Mouse (Mus musculus) stomach, postnatal 0 days (tissue): ENCODE measurements at regions not wholly inside any gene's neighbourhood (a gene's known extent, or its start where the extent isn't known, plus 50 kb on each side); places are given as distances from the start of the nearest gene placed in this dataset.

Experiments used
- ATAC-seq: fragments of 200-750 bp; cut with Nextera tagmentation; 2 replicates; pipeline ENCODE4 v1.8.0; 2017; ENCODE audit not compliant: low FRiP score, low TSS enrichment
- DNase-seq: peaks from one replicate; pipeline ENCODE4 v3.0.0-alpha.2; 2016; ENCODE audit warnings: low spot score
- H3K27ac ChIP-seq: fragments of 300-500 bp; sonication (generic); replicated peaks from 2 replicates; pipeline ENCODE4 v1.5.1; 2014; ENCODE audit warnings: mild to moderate bottlenecking, control low read depth
- H3K27me3 ChIP-seq: fragments of 300-500 bp; sonication (generic); 2 replicates; pipeline ENCODE4 v1.6.1; 2014; ENCODE audit warnings: low read length; ENCODE audit not compliant: control insufficient read depth, insufficient read depth
- H3K36me3 ChIP-seq: fragments of 300-500 bp; sonication (generic); 2 replicates; pipeline ENCODE4 v1.6.1; 2014; ENCODE audit warnings: low read length, mixed read lengths; ENCODE audit not compliant: control insufficient read depth, insufficient read depth
- H3K4me1 ChIP-seq: fragments of 300-500 bp; sonication (generic); replicated peaks from 2 replicates; pipeline ENCODE4 v1.6.1; 2014; ENCODE audit warnings: antibody characterized with exemption; ENCODE audit not compliant: control insufficient read depth, insufficient read depth
- H3K4me2 ChIP-seq: fragments of 300-500 bp; sonication (generic); replicated peaks from 2 replicates; pipeline ENCODE4 v1.6.1; 2014; ENCODE audit warnings: low read depth, mild to moderate bottlenecking, control low read depth, moderate library complexity
- H3K4me3 ChIP-seq: fragments of 300-500 bp; sonication (generic); 2 replicates; pipeline ENCODE4 v1.5.1; 2014; ENCODE audit warnings: low read depth, low read length, control low read depth
- H3K9ac ChIP-seq: fragments of 300-500 bp; sonication (generic); 2 replicates; pipeline ENCODE4 v1.6.1; 2014; ENCODE audit warnings: mild to moderate bottlenecking, low read length, control low read depth, mixed read lengths
- H3K9me3 ChIP-seq: fragments of 300-500 bp; sonication (generic); 2 replicates; pipeline ENCODE4 v1.6.1; 2016; ENCODE audit warnings: low read length; ENCODE audit not compliant: control insufficient read depth
- CTCF ChIP-seq: IDR thresholded peaks from 2 replicates; pipeline ENCODE4 v1.5.1; 2016; ENCODE audit warnings: antibody characterized with exemption, low read depth, mild to moderate bottlenecking, moderate library complexity
- EP300 ChIP-seq: optimal IDR thresholded peaks from 2 replicates; pipeline ENCODE3; 2016; ENCODE audit warnings: antibody characterized with exemption
- WGBS: fragments of 180-500 bp; shearing (Covaris S2); extraction: QIAGEN DNeasy Blood & Tissue Kit; methylation state at CpG from one replicate; pipeline ENCODE4 v1.1.7; 2014; 5-methylcytosine and 5-hydroxymethylcytosine counted together

GRCm38 (mm10) chr11:45200714-45201405 lies 583.7 kb downstream of the Ebf1 start:
- WGBS, result 40% methylated on average over 9 of the region's 9 CpGs
- Histone ChIP-seq H3K4me1 (no peaks in the 10 kb centered on the region; the same call in 1 of the 2 replicates), H3K27ac (no peak overlapping the region)

GRCm38 (mm10) chr11:45203446-45203845 lies 586.3 kb downstream of the Ebf1 start:
- H3K4me1 ChIP-seq, result no peaks in the 10 kb centered on the region; the same call in 1 of the 2 replicates
- H3K4me3 ChIP-seq, result no peak overlapping the region
- DNase-seq (no peak), ATAC-seq (no peak)
- no peaks in the 10 kb centered on the region for H3K36me3 ChIP-seq
- no peak overlapping the region for H3K4me2 ChIP-seq
- WGBS, result 76% methylated on average over 5 of the region's 5 CpGs
- H3K9me3 ChIP-seq, result no peaks in the 10 kb centered on the region
- H3K9ac ChIP-seq, result no peak overlapping the region
- TF ChIP-seq CTCF, result no peak
- no peak for TF ChIP-seq EP300
- H3K27ac ChIP-seq, result no peak overlapping the region
- H3K27me3 ChIP-seq, result no peaks in the 10 kb centered on the region

More at GRCm38 (mm10) chr11:45200714-45201405, 583.7 kb downstream of the Ebf1 start:
- no peak overlapping the region for H3K4me2 ChIP-seq
- no peaks in the 10 kb centered on the region for H3K36me3 ChIP-seq
- H3K9ac ChIP-seq, result no peak overlapping the region
- no peak for TF ChIP-seq EP300
- no peak for TF ChIP-seq CTCF
- DNase-seq, result no peak
- no peak for ATAC-seq
- H3K9me3 ChIP-seq, result no peaks in the 10 kb centered on the region
- no peak overlapping the region for H3K4me3 ChIP-seq
- no peaks in the 10 kb centered on the region for H3K27me3 ChIP-seq

GRCm38 (mm10) chr11:45206611-45207525 lies 589.8 kb downstream of the Ebf1 start:
- H3K27me3 ChIP-seq, result no peaks in the 10 kb centered on the region
- 56% methylated on average over 8 of the region's 8 CpGs for WGBS
- no peak overlapping the region for H3K27ac ChIP-seq
- no peak overlapping the region for H3K4me3 ChIP-seq
- no peak overlapping the region for H3K4me2 ChIP-seq
- no peak for TF ChIP-seq CTCF
- TF ChIP-seq EP300, result no peak
- ATAC-seq, result no peak
- H3K4me1 ChIP-seq, result no peaks in the 10 kb centered on the region
- no peaks in the 10 kb centered on the region for H3K36me3 ChIP-seq
- H3K9me3 ChIP-seq, result no peaks in the 10 kb centered on the region
- H3K9ac ChIP-seq, result no peak overlapping the region
- no peak for DNase-seq

- no peak for ATAC-seq
- Histone ChIP-seq H3K4me2 (no peak overlapping the region), H3K27me3 (no peaks in the 10 kb centered on the region), H3K27ac (no peak overlapping the region), H3K4me3 (no peak overlapping the region), H3K36me3 (no peaks in the 10 kb centered on the region), H3K4me1 (no peaks in the 10 kb centered on the region), H3K9ac (no peak overlapping the region), H3K9me3 (no peaks in the 10 kb centered on the region)
- WGBS, result 58% methylated on average over 1 of the region's 1 CpGs
- no peak for TF ChIP-seq CTCF
- TF ChIP-seq EP300, result no peak
- no peak for DNase-seq
Measured at GRCm38 (mm10) chr11:45214096-45214495, 597.0 kb downstream of the Ebf1 start.

DNA sequence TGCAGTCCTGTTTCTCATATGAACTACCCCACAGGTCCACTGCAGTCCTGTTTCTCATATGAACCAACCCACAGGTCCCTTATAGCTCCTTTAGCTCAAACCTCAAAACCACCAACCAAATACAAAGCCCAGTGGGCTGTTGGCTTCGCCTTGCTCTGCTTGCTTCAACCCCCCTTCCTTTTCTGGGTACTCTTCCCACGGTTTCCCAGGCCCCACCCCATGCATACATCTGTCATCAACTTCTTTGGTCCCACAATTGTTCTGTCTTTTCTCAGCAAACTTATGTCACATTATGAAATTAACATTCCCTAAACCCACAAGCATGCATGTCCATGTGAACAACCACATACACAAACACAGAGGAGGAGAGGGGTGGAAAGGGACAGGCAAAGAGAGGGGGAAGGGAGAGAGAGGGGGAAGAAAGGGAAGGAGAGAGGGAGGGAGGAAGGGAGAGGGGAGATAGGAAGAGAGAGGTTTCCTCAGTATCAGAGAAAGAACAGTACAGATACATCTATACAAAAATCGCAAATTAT lies 599.9 kb downstream of the Ebf1 start:
- H3K4me3 ChIP-seq, result no peak overlapping the region
- no peak for TF ChIP-seq EP300
- no peak for DNase-seq
- no peaks in the 10 kb centered on the region for H3K9me3 ChIP-seq
- no peaks in the 10 kb centered on the region for H3K36me3 ChIP-seq
- no peaks in the 10 kb centered on the region for H3K4me1 ChIP-seq
- H3K9ac ChIP-seq, result no peak overlapping the region
- WGBS, result 59% methylated on average over 3 of the region's 3 CpGs
- H3K4me2 ChIP-seq, result no peak overlapping the region
- no peak overlapping the region for H3K27ac ChIP-seq
- ATAC-seq, result no peak
- no peaks in the 10 kb centered on the region for H3K27me3 ChIP-seq

DNA sequence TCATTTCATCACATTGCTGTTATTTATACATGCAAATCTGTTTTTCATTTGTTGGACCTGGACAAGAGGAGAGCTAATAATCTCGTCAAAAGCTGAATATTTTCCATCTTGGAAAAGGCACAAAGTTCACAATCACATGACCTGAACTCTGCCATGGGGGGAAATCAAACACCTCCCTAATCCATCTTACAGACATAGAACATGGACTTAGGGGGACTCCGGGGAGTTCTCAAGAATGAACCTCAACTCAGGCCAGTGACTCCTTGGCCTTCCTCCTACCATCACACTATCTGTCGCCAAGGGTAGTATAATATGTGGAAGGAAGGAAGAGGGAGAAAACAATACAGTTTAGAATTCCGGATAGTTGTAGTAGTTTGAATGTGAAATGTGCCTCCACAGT lies 602.1 kb downstream of the Ebf1 start:
- DNase-seq (no peak), ATAC-seq (no peak)
- 75% methylated on average over 4 of the region's 4 CpGs for WGBS
- Histone ChIP-seq H3K9me3 (no peaks in the 10 kb centered on the region), H3K27me3 (no peaks in the 10 kb centered on the region), H3K4me2 (no peak overlapping the region), H3K4me3 (no peak overlapping the region), H3K4me1 (no peaks in the 10 kb centered on the region), H3K9ac (no peak overlapping the region), H3K36me3 (no peaks in the 10 kb centered on the region), H3K27ac (no peak overlapping the region)
- TF ChIP-seq CTCF, result no peak
- no peak for TF ChIP-seq EP300
